Mouse (Mus musculus): ENCODE results near the gene Zmiz2.
"Not testable (repeated sequence)": the region's sequence is repeated elsewhere in the genome, so short reads cannot be mapped to it uniquely, and the experiment has no call there.

The Zmiz2 gene

GRCm38 (mm10) chr11:6420283-6420703, 31.4 kb downstream of the Zmiz2 start:
- no peak for DNase-seq (ENCODE audit: low read depth, low spot score)

GRCm38 (mm10) chr11:6420722-6421350, 32.0 kb downstream of the Zmiz2 start:
- DNase-seq (ENCODE audit: low read depth, low spot score): no peak

GRCm38 (mm10) chr11:6430186-6430585, 41.3 kb downstream of the Zmiz2 start:
- DNase-seq (ENCODE audit: low read depth, low spot score): no peak

- DNase-seq (ENCODE audit: low read depth, low spot score): no peak
Observed at GRCm38 (mm10) chr11:6436442-6436841, 47.6 kb downstream of the Zmiz2 start.

- DNase-seq (ENCODE audit: low read depth, low spot score): no peak
Observed at GRCm38 (mm10) chr11:6437667-6438066, 48.8 kb downstream of the Zmiz2 start.

GRCm38 (mm10) chr11:6440171-6440570, 51.3 kb downstream of the Zmiz2 start:
- no peak for DNase-seq (ENCODE audit: low read depth, low spot score)

GRCm38 (mm10) chr11:6442566-6442965, 53.7 kb downstream of the Zmiz2 start:
- DNase-seq (ENCODE audit: low read depth, low spot score): no peak

GRCm38 (mm10) chr11:6443102-6443501, 54.2 kb downstream of the Zmiz2 start:
- DNase-seq (ENCODE audit: low read depth, low spot score): no peak

- no peak for DNase-seq (ENCODE audit: low read depth, low spot score)
Observed at GRCm38 (mm10) chr11:6443727-6444076, 54.8 kb downstream of the Zmiz2 start.

- peak; percentile 97 for DNase-seq (ENCODE audit: low read depth, low spot score)
Observed at GRCm38 (mm10) chr11:6444077-6444853, 55.4 kb downstream of the Zmiz2 start, which contains the start of gene H2afv. Gene H2afv, minus strand, starts transcription at chr11:6444443.

- DNase-seq (ENCODE audit: low read depth, low spot score): no peak
Observed at GRCm38 (mm10) chr11:6445441-6445840, 56.6 kb downstream of the Zmiz2 start.

GRCm38 (mm10) chr11:6445951-6446350, 57.1 kb downstream of the Zmiz2 start:
- no peak for DNase-seq (ENCODE audit: low read depth, low spot score)

GRCm38 (mm10) chr11:6447493-6447892, 58.6 kb downstream of the Zmiz2 start:
- DNase-seq (ENCODE audit: low read depth, low spot score): no peak

GRCm38 (mm10) chr11:6448155-6448554, 59.3 kb downstream of the Zmiz2 start:
- not testable (repeated sequence) for DNase-seq (ENCODE audit: low read depth, low spot score)
